In the genomic region with DNA sequence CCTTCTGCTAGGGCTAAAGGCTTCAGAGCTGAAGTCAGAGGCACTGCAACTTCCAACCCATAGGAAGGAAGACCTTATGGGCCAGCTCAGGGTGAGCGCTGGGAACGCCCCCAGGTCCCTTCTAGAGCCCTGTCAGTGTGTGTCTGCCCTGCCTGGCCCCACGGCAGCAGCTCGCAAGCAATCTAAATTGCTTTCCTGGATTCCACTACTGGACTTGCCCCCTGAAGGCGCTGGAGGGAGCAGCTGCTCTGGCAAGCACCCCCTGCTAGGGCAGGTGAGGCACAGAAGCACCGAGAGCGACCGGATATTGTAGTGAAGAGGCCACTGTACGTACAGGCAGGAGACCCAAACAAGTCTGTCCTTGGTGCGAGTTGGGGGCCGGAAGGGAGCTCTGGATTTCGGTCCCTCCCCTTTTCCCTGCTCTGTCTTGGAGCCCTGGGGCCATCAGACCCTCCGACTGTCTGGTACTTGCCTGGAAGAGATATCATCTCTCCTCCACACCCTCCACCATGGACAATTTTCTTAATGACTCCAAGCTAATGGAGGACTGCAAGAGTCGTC, we compare ENCODE assay signal across 8 mouse cellular contexts. TPM values are rescaled to one million over a fixed set of nuclear protein-coding genes. Genes with fewer than 3 reads are reported as not detected.
A peak's percentile ranks its signal among the peaks of the same experiment; 100 is the strongest.
DNase-seq lines count a peak whose midpoint lies in the region; ATAC-seq and TF ChIP-seq lines count a peak whose summit lies in the region.

No protein-coding gene starts in this region.

- H3K9me3 ChIP-seq in intestine, postnatal 0 days (ENCODE audit: control insufficient read depth) = no peaks in the 10 kb centered on the region

- 0 out of 2 replicates have a peak, but pooled peaks have one; percentile 16 for ATAC-seq in intestine, postnatal 0 days
- ATAC-seq in megakaryocyte, adult 5-6 weeks (ENCODE audit: poor library complexity, severe bottlenecking) = peak; percentile 41

- H3K4me3 ChIP-seq in intestine, postnatal 0 days (ENCODE audit: low read depth, low read length) = peak overlapping the region; percentile 55

- H3K9ac ChIP-seq in intestine, postnatal 0 days (ENCODE audit: low read depth, low read length) = peak overlapping the region; percentile 45; the same call in 1 of the 2 replicates

- 0 out of 2 replicates have a peak, but pooled peaks cover 3% of the 10 kb centered on the region for H3K4me1 ChIP-seq in intestine, postnatal 0 days (replicated peaks; ENCODE audit: control insufficient read depth, insufficient read depth, low read length)

- peak overlapping the region; percentile 83 for H3K4me2 ChIP-seq in intestine, postnatal 0 days (replicated peaks; ENCODE audit: low read depth)

- 0 out of 2 replicates have a peak overlapping the region, but pooled peaks have one; percentile 21 for H3K27ac ChIP-seq in intestine, postnatal 0 days (ENCODE audit: low read depth, low read length)

- 0 out of 2 replicates have a peak, but pooled peaks cover 4% of the 10 kb centered on the region for H3K27me3 ChIP-seq in intestine, postnatal 0 days (replicated peaks; ENCODE audit: control insufficient read depth, insufficient read depth, low read length)

- TF ChIP-seq CTCF in intestine, postnatal 0 days (IDR thresholded peaks at IDR 0.05; ENCODE audit: low read depth) = peak; percentile 52

- 2% methylated on average over 14 of the region's 14 CpGs for WGBS in intestine, postnatal 0 days

- DNase-seq in adrenal gland, adult 2 months = peak; percentile 7
- no peak for DNase-seq in adrenal gland, postnatal 4 days (ENCODE audit: low spot score in 2 of 2)
- peak; percentile 33 for DNase-seq in ES-CJ7 (ENCODE audit: low read depth, low spot score)
- peak; percentile 12 for DNase-seq in forelimb bud, embryonic 11.5 days (ENCODE audit: low read depth, low spot score)
- peak; percentile 17 to 45 for DNase-seq in spleen, postnatal 10 days (ENCODE audit: low spot score in 2 of 2)
- no peak for DNase-seq in cerebellum, postnatal 36 days

- H3K36me3 ChIP-seq in intestine, postnatal 0 days (ENCODE audit: control insufficient read depth, insufficient read depth) = no peaks in the 10 kb centered on the region

RNA-seq across cellular contexts. Expression of gene Ptger2, which starts 0.5 kb away (rescaled TPM):
- total RNA-seq in adrenal gland, adult 2 months (2021) = under 1 TPM; 0.69 TPM
- 0.97 and 1.1 TPM in 2 replicates for polyA plus RNA-seq in adrenal gland, adult 2 months (2012; rRNA removed)
- 1 to 10 TPM in 1 of 2 experiments, under 1 TPM in 1; 0.78 to 1.0 TPM for total RNA-seq in adrenal gland, postnatal 4 days (2021)
- polyA plus RNA-seq in intestine, postnatal 0 days (2015; fragmentation: Nextera tagmentation; extraction: Ambion mirVana) = 1.5 and 1.6 TPM in 2 replicates
- total RNA-seq in megakaryocyte, adult 5-6 weeks (2015) = 7.2 and 8.8 TPM in 2 replicates
- total RNA-seq in megakaryocyte, adult 5-6 weeks (2017) = 4.9 and 6.7 TPM in 2 replicates

Comparison
In these comparisons a context has a peak if more than half of its experiments do, and no peak if none do; other contexts are left out.
1. DNase-seq: peak in adrenal gland, adult 2 months (single experiment), ES-CJ7 (single experiment), forelimb bud, embryonic 11.5 days (single experiment) and spleen, postnatal 10 days (2 of 2); none in adrenal gland, postnatal 4 days (0 of 2) and cerebellum, postnatal 36 days (0 of 2).